Mouse (Mus musculus): ENCODE data around the gene Gm21119.
"Not testable (repeated sequence)": the region's sequence is repeated elsewhere in the genome, so short reads cannot be mapped to it uniquely, and the experiment has no call there.

DNA sequence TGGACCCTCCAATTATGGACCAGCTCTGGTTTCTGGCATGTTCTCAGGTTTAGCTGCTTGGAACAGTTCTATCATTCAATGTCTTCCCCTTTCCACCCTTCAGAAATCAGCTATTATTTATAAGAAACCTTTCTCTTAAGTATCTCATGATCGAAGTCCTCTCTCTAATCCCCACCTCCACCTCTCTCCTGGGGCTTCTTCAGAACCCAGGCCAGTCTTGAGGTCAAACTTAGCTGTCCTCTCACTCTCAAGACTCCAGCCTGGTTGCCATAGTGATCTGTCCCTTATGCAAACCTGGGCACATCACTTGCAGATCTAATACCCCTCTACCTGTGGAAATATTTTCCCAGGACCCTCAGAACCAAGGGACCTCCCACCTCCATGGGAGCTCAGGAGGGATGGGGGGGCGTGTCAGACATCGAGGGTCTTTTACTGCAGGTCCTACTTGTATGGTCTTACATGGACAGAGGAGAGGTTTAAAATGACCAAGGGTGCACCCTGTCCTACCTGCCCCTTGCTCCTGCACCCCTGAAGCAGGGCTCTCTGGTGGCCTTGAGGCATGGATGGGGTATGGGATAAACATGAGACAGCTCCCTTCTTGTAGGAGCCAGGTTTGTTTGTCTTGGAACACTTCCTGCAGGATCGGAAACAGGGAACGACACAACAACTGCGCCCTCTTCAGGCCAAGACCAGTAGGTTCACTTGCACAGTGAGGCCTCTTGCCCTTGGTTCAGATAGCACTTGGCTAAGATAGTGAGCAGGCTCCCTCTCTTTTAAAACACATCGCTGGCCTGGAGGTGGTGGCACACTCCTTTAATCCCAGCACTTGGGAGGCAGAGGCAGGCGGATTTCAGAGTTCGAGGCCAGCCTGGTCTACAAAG is 24.4 kb upstream of the Gm21119 start:
- not testable (repeated sequence) for TF ChIP-seq EP300 (IDR thresholded peaks at IDR 0.05; ENCODE audit: low read length); NRF1 (IDR thresholded peaks at IDR 0.05; ENCODE audit: low read depth, low read length); MYC (IDR thresholded peaks at IDR 0.05; ENCODE audit: low read depth, low read length); CHD2 (IDR thresholded peaks at IDR 0.05; ENCODE audit: low read length); POLR2A (IDR thresholded peaks at IDR 0.05; ENCODE audit: low read depth, low read length); CTCF (conservative IDR thresholded peaks at IDR 0.05 in 1 of 2, IDR thresholded peaks at IDR 0.05 in 1 of 2; ENCODE audit: low read depth in 2 of 2, low read length in 2 of 2); CHD1 (IDR thresholded peaks at IDR 0.05; ENCODE audit: low read depth, low read length); MEF2A (IDR thresholded peaks at IDR 0.05; ENCODE audit: borderline replicate concordance, low read depth, low read length); ZKSCAN1 (IDR thresholded peaks at IDR 0.05; ENCODE audit: borderline replicate concordance, low read depth, low read length)

Measured in CH12.LX (cell line).